Mouse (Mus musculus): ENCODE results near the gene Sin3a. TPM values are rescaled to one million over a fixed set of nuclear protein-coding genes. Genes with fewer than 3 reads are reported as not detected.

Gene Sin3a
- polyA plus RNA-seq, 1 experiment from 2014 or later = 27.6 TPM

GRCm38 (mm10) chr9:57130577-57131433 is 59.0 kb downstream of the Sin3a start, which contains the start of gene Man2c1:
TSS of gene Man2c1 (plus strand) at chr9:57130690.
- peak within 1 kb of the TSS; percentile 84 for H3K4me2 ChIP-seq (ENCODE audit: low read depth, low read length)
- H3K4me1 ChIP-seq (ENCODE audit: control insufficient read depth, insufficient read depth, low read length) = peaks cover 13% of the 10 kb centered on the region
- H3K9ac ChIP-seq (ENCODE audit: low read length) = peak within 1 kb of the TSS; percentile 88
- peak within 1 kb of the TSS; percentile 99 for H3K27ac ChIP-seq (ENCODE audit: low read length)
- ATAC-seq (ENCODE audit: insufficient read depth, low FRiP score) = peak; percentile 93
- H3K27me3 ChIP-seq (ENCODE audit: control insufficient read depth, insufficient read depth, low read length) = no peaks in the 10 kb centered on the region
- peak within 1 kb of the TSS; percentile 89 for H3K4me3 ChIP-seq (replicated peaks; ENCODE audit: low read length)
- peaks cover 17% of the 10 kb centered on the region for H3K36me3 ChIP-seq (ENCODE audit: control insufficient read depth, insufficient read depth, low read length)
- no peaks in the 10 kb centered on the region for H3K9me3 ChIP-seq (replicated peaks; ENCODE audit: control insufficient read depth, low read length)
- under 1% methylated on average over 56 of the region's 58 CpGs for WGBS

- no peak for ATAC-seq (ENCODE audit: insufficient read depth, low FRiP score)
- Histone ChIP-seq H3K4me2 (ENCODE audit: low read depth, low read length) (no peak overlapping the region), H3K9me3 (replicated peaks; ENCODE audit: control insufficient read depth, low read length) (no peaks in the 10 kb centered on the region), H3K4me1 (ENCODE audit: control insufficient read depth, insufficient read depth, low read length) (no peaks in the 10 kb centered on the region), H3K27me3 (ENCODE audit: control insufficient read depth, insufficient read depth, low read length) (no peaks in the 10 kb centered on the region), H3K4me3 (replicated peaks; ENCODE audit: low read length) (no peak overlapping the region), H3K36me3 (ENCODE audit: control insufficient read depth, insufficient read depth, low read length) (peaks cover 18% of the 10 kb centered on the region; the same call in 1 of the 2 replicates), H3K27ac (ENCODE audit: low read length) (no peak overlapping the region), H3K9ac (ENCODE audit: low read length) (no peak overlapping the region)
- WGBS = 87% methylated on average over 6 of the region's 6 CpGs
Measured at GRCm38 (mm10) chr9:57137246-57137645, 65.4 kb downstream of the Sin3a start.

- no peaks in the 10 kb centered on the region for H3K27me3 ChIP-seq (ENCODE audit: control insufficient read depth, insufficient read depth, low read length)
Measured at GRCm38 (mm10) chr9:57137777-57138176, 65.9 kb downstream of the Sin3a start.

GRCm38 (mm10) chr9:57138507-57138906 is 66.7 kb downstream of the Sin3a start:
- Histone ChIP-seq H3K4me2 (ENCODE audit: low read depth, low read length) (no peak overlapping the region), H3K9me3 (replicated peaks; ENCODE audit: control insufficient read depth, low read length) (no peaks in the 10 kb centered on the region), H3K27ac (ENCODE audit: low read length) (no peak overlapping the region), H3K4me3 (replicated peaks; ENCODE audit: low read length) (no peak overlapping the region), H3K27me3 (ENCODE audit: control insufficient read depth, insufficient read depth, low read length) (no peaks in the 10 kb centered on the region), H3K4me1 (ENCODE audit: control insufficient read depth, insufficient read depth, low read length) (no peaks in the 10 kb centered on the region), H3K36me3 (ENCODE audit: control insufficient read depth, insufficient read depth, low read length) (peaks cover 18% of the 10 kb centered on the region; the same call in 1 of the 2 replicates), H3K9ac (ENCODE audit: low read length) (no peak overlapping the region)
- no peak for ATAC-seq (ENCODE audit: insufficient read depth, low FRiP score)
- 89% methylated on average over 6 of the region's 6 CpGs for WGBS

More at GRCm38 (mm10) chr9:57137777-57138176, 65.9 kb downstream of the Sin3a start:
- Histone ChIP-seq H3K36me3 (ENCODE audit: control insufficient read depth, insufficient read depth, low read length) (peaks cover 18% of the 10 kb centered on the region; the same call in 1 of the 2 replicates), H3K4me2 (ENCODE audit: low read depth, low read length) (no peak overlapping the region), H3K27ac (ENCODE audit: low read length) (no peak overlapping the region), H3K9ac (ENCODE audit: low read length) (no peak overlapping the region), H3K4me1 (ENCODE audit: control insufficient read depth, insufficient read depth, low read length) (no peaks in the 10 kb centered on the region), H3K4me3 (replicated peaks; ENCODE audit: low read length) (no peak overlapping the region), H3K9me3 (replicated peaks; ENCODE audit: control insufficient read depth, low read length) (no peaks in the 10 kb centered on the region)
- WGBS = 81% methylated on average over 9 of the region's 9 CpGs
- ATAC-seq (ENCODE audit: insufficient read depth, low FRiP score) = no peak

GRCm38 (mm10) chr9:57139110-57139509 is 67.3 kb downstream of the Sin3a start:
- H3K27me3 ChIP-seq (ENCODE audit: control insufficient read depth, insufficient read depth, low read length) = no peaks in the 10 kb centered on the region
- no peak overlapping the region for H3K4me2 ChIP-seq (ENCODE audit: low read depth, low read length)
- no peak overlapping the region for H3K9ac ChIP-seq (ENCODE audit: low read length)
- H3K4me1 ChIP-seq (ENCODE audit: control insufficient read depth, insufficient read depth, low read length) = no peaks in the 10 kb centered on the region
- no peak overlapping the region for H3K4me3 ChIP-seq (replicated peaks; ENCODE audit: low read length)
- peaks cover 18% of the 10 kb centered on the region; the same call in 1 of the 2 replicates for H3K36me3 ChIP-seq (ENCODE audit: control insufficient read depth, insufficient read depth, low read length)
- no peak overlapping the region for H3K27ac ChIP-seq (ENCODE audit: low read length)
- WGBS = 91% methylated on average over 9 of the region's 9 CpGs
- ATAC-seq (ENCODE audit: insufficient read depth, low FRiP score) = no peak
- no peaks in the 10 kb centered on the region for H3K9me3 ChIP-seq (replicated peaks; ENCODE audit: control insufficient read depth, low read length)

- peaks cover 18% of the 10 kb centered on the region; the same call in 1 of the 2 replicates for H3K36me3 ChIP-seq (ENCODE audit: control insufficient read depth, insufficient read depth, low read length)
- no peak overlapping the region for H3K9ac ChIP-seq (ENCODE audit: low read length)
- no peak for ATAC-seq (ENCODE audit: insufficient read depth, low FRiP score)
- H3K4me2 ChIP-seq (ENCODE audit: low read depth, low read length) = no peak overlapping the region
- no peaks in the 10 kb centered on the region for H3K27me3 ChIP-seq (ENCODE audit: control insufficient read depth, insufficient read depth, low read length)
- 93% methylated on average over 5 of the region's 5 CpGs for WGBS
- H3K4me1 ChIP-seq (ENCODE audit: control insufficient read depth, insufficient read depth, low read length) = no peaks in the 10 kb centered on the region
- no peak overlapping the region for H3K27ac ChIP-seq (ENCODE audit: low read length)
- no peak overlapping the region for H3K4me3 ChIP-seq (replicated peaks; ENCODE audit: low read length)
- no peaks in the 10 kb centered on the region for H3K9me3 ChIP-seq (replicated peaks; ENCODE audit: control insufficient read depth, low read length)
Measured at GRCm38 (mm10) chr9:57139571-57139970, 67.7 kb downstream of the Sin3a start.

GRCm38 (mm10) chr9:57141417-57142353 is 69.8 kb downstream of the Sin3a start:
- peaks cover 15% of the 10 kb centered on the region; the same call in 1 of the 2 replicates for H3K36me3 ChIP-seq (ENCODE audit: control insufficient read depth, insufficient read depth, low read length)
- no peak for ATAC-seq (ENCODE audit: insufficient read depth, low FRiP score)
- 90% methylated on average over 17 of the region's 17 CpGs for WGBS

GRCm38 (mm10) chr9:57143212-57143611 is 71.4 kb downstream of the Sin3a start:
- WGBS = 85% methylated on average over 11 of the region's 11 CpGs
- Histone ChIP-seq H3K27ac (ENCODE audit: low read length) (no peak overlapping the region), H3K36me3 (ENCODE audit: control insufficient read depth, insufficient read depth, low read length) (peaks cover 7% of the 10 kb centered on the region; the same call in 1 of the 2 replicates), H3K4me3 (replicated peaks; ENCODE audit: low read length) (no peak overlapping the region), H3K4me1 (ENCODE audit: control insufficient read depth, insufficient read depth, low read length) (0 out of 2 replicates have a peak, but pooled peaks cover 11% of the 10 kb centered on the region), H3K27me3 (ENCODE audit: control insufficient read depth, insufficient read depth, low read length) (no peaks in the 10 kb centered on the region), H3K9me3 (replicated peaks; ENCODE audit: control insufficient read depth, low read length) (no peaks in the 10 kb centered on the region), H3K9ac (ENCODE audit: low read length) (no peak overlapping the region), H3K4me2 (ENCODE audit: low read depth, low read length) (no peak overlapping the region)
- ATAC-seq (ENCODE audit: insufficient read depth, low FRiP score) = no peak

More at GRCm38 (mm10) chr9:57141417-57142353, 69.8 kb downstream of the Sin3a start:
- H3K4me2 ChIP-seq (ENCODE audit: low read depth, low read length) = no peak overlapping the region
- H3K27ac ChIP-seq (ENCODE audit: low read length) = no peak overlapping the region
- no peak overlapping the region for H3K9ac ChIP-seq (ENCODE audit: low read length)
- H3K4me1 ChIP-seq (ENCODE audit: control insufficient read depth, insufficient read depth, low read length) = 0 out of 2 replicates have a peak, but pooled peaks cover 4% of the 10 kb centered on the region
- H3K9me3 ChIP-seq (replicated peaks; ENCODE audit: control insufficient read depth, low read length) = no peaks in the 10 kb centered on the region
- H3K27me3 ChIP-seq (ENCODE audit: control insufficient read depth, insufficient read depth, low read length) = no peaks in the 10 kb centered on the region
- no peak overlapping the region for H3K4me3 ChIP-seq (replicated peaks; ENCODE audit: low read length)

Data from stomach, embryonic 16.5 days (tissue).